Mouse (Mus musculus): Measurements from ENCODE around the gene Dcp1a. TPM values are rescaled to one million over a fixed set of nuclear protein-coding genes. Genes with fewer than 3 reads are reported as not detected.
"Not testable (repeated sequence)": the region's sequence is repeated elsewhere in the genome, so short reads cannot be mapped to it uniquely, and the experiment has no call there.

The Dcp1a gene
- polyA plus RNA-seq, 1 experiment, result 37.6 TPM

DNA sequence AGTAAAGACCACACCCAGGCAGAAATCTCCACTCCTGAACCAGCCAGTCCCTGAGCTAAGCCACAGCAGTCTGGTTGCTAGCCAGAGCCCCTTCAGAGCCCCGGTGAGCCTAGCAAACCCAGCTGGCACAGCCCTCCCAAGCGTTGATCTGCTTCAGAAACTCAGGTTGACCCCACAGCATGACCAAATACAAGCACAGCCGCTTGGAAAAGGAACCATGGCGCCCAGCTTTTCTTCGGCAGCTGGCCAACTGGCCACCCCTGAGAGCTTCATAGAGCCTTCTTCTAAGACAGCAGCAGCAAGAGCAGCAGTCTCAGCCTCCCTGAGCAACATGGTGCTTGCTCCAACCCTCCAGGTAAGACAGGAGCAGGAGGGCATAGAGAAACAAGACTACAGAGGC, 40.0 kb downstream of the Dcp1a start:
- no peak for DNase-seq (ENCODE audit: low read depth)

DNA sequence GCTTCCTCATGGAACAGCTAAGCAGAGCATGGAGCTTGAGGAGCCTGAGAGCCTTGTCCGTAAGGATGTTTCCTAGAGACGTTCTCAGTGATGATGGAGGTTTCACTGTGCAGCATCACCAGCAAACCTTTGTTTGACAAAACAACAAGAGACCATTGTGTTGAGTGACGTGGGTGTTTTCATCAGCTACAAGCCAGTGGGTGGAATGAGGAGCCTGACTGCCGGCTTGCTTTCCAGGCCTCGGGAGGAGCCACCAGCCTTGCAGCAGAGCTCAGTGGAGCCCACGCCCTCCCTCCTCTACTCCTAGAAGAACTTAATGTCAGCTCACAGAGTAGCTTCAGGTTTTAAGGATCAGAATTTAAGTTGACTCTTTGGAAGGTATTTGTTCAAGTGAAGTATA, 44.0 kb downstream of the Dcp1a start:
- DNase-seq (ENCODE audit: low read depth), result no peak

DNA sequence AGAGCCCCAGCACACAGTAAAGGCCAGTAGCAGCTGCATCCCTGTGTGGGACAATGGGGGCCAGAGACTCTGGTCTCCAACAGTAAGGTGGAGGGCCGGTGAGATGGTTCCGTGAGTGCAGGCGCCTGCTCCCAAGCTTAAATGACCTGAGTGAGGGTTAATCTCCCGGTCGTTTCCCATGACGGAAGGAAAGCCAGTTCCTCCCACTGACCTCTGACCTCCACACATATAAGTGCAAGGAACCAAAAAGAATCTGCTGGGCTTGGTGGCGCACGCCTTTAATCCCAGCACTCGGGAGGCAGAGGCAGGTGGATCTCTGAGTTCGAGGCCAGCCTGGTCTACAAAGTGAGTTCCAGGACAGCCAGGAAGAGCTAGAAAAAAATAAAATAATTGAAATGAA, 49.1 kb downstream of the Dcp1a start:
- DNase-seq (ENCODE audit: low read depth), result no peak

DNA sequence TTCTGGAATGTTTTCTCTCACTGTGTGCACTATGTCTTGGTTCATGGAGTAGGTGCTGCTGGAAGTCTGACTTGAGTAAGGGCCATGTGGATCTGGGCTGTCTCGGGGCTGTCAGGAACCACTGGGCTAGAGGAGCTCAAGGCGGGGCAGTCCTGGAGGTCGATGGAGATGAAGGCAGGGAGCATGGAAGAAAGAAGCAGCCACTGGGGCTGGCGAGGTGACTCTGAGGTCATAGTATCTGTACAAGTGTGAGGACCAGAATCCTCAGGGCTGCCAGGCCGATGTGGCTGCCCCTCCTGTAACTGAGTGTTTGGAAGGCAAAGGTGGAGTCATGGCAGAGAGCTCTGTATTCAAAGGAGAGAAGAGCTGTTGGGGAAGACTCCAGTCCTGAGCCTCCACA, 49.6 kb downstream of the Dcp1a start:
- DNase-seq (ENCODE audit: low read depth), result no peak

DNA sequence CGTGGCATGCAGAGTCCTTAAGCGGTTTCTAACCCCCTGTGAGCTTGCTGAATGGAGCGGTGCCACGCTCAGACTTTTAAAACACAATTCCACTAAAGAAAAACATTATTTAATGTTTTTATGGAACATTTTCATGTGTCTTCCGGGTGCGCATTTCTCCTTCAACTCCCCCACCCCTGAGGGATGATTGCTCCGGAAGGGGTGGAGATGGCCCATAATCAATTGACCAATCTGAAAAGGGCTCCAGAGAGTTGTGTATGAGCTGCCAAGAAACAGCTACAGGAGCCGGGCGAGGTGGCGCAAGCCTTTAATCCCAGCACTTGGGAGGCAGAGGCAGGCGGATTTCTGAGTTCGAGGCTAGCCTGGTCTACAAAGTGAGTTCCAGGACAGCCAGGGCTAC, 50.1 kb downstream of the Dcp1a start:
- DNase-seq (ENCODE audit: low read depth), result no peak

DNA sequence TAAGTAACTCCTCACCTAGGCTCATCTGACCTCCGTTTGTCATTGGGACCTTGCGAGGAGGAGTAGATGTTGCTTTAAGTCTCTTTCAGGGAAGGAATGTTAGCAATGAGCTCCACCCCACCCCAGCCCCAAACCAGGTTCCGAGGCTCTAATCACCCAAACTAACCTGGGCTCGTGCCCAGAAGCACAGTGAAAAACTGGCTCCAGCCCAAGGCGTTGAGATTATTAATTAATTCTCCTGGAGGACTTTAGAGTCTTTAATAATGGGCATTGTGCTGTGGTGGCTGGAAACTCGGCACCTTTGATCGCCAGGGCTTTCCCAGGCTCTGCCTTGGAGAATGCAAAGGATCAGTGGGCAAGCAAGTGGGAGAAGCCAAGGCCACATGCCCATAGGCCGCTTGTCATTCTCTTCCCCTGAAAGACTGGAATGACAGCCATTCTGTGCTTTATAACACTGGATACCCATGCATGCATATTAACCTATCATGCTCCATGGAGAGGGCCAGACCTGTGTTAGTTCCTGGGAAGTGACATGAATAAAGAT, 51.5 kb downstream of the Dcp1a start:
- no peak for DNase-seq (ENCODE audit: low read depth)

DNA sequence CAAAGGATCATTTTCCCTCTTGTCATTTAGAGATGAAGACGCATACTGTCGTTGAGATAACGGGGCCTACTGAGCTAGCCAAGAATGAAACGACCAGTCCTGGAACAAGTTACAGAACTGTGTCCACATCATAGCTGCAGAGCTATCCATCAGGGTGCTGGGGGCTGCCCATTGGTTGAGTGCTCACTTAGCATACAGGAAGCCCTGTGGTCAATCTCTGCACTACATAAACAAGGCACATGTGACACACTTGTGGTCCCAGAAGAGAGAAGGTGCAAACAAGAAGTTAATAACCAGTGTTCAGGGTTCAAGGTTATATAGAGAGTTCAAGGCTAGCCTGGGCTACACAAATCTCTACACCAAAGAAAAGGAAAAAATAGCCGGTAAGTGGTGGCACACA, 52.1 kb downstream of the Dcp1a start:
- no peak for DNase-seq (ENCODE audit: low read depth)

DNA sequence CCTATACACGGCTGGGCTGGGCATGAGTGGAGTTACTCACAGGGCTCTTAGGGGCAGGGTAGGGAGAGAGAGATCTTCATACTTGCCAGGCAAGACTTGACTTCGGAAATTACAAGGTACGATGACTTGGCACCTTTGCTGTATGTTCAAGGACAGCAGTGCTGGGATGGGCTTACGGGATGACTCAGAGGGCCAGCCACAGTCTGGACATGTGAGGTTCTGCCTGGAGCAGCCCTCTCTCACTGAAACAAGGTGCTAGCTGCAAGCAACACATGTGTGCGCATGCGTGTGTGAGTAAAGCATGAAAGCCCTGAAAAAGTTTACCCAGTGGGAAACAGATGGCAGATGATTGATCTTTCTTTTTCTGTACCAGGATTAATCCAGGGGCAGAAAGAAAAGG, 52.6 kb downstream of the Dcp1a start:
- no peak for DNase-seq (ENCODE audit: low read depth)

DNA sequence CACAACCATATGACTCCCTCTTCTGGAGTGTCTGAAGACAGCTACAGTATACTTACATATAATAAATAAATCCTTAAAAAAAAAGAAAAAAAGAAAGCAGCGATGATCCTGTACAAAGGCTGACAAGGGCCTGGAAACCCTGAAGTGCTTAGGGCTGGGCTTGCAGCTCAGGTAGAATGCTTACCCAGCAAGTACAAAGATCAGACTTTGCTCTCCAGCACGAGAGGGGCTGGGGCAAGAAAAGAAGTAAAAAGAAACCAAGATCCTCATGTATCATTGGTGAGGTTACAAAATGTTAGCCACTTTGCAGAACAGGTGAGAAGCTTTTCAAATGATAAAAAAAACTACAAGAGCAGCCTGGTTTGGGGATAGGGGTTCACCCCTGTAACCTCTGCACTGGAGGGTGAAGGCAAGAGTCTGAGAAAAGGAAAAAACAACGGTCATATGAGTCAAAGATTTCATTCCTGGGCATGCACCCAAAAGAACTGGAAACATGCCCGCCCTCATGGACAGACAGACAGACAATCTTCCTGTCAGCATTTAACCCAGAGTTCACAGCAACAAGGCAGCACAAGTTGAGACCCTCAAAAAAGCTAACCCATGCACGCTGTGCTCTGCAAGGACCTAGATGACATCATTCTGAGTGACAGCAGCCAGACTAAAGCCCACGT, 54.6 kb downstream of the Dcp1a start:
- DNase-seq (ENCODE audit: low read depth), result no peak

DNA sequence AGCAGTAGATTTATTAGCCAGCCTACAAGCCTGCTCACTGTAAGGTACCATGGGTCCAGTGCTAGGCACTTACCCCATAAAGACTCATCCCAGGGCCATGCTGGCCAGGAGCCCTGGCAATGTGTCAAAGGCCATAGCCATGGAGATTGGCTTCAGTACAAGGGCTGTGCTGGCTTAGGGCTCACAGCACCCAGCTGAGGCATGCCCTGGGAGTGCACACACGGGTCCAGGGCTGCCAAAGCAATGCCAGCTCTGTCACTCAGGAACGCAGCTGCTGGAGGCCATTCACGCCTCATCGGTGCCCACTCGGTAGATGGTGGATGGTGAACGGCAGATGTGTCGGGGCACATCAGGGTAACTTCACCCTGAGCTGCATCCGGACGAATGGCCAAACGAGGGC, 62.2 kb downstream of the Dcp1a start:
- peak; percentile 88 for DNase-seq (ENCODE audit: low read depth)

DNA sequence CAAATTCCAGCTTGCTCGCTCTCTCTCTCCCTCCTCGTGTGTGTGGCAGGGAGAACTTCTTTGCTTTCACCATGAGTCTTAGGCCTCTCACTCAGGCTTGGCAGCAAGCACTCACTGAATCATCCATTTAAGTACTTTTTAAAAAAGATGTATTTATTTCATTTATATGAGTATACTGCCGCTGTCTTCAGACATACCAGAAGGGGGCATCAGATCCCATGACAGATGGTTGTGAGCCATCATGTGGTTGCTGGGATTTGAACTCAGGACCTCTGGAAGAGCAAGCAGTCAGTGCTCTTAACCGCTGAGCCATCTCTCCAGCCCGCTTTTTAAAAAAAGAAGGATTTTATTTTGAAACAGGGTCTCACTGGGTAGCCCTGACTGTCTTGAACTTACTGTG, 64.0 kb downstream of the Dcp1a start:
- DNase-seq (ENCODE audit: low read depth), result not testable (repeated sequence)

DNA sequence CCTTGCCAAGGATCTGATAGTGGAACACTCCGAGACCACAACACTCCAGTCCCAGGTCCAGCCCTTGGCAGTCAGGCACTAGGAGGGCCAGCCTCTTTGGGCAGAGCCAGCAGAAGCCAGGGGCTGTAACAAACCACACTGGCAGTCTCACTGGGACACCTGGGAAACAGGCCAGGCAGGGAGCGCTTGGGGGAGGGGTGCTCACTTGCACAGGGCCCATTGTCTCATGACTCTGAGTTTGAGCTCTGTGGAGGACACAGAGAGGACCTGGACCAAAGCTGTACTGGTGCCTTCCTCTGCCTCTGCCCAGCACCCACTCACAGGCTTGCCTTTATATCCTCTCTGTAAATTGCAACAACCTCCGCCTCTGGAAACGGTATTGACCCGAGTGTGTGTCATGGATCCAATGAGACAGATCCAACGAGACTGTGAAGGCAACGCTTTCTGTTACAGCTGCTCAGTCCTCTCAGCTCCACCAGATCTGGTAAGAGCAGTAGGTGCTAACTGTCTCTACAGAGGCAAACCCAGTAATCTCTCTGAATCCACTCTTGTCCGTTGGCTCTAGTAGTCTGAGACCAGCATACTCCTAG, 68.9 kb downstream of the Dcp1a start, which contains the start of gene Tkt:
TSS of gene Tkt (plus strand) at position 229 of the 590 bp plus-strand sequence.
- DNase-seq (ENCODE audit: low read depth), result no peak

DNA sequence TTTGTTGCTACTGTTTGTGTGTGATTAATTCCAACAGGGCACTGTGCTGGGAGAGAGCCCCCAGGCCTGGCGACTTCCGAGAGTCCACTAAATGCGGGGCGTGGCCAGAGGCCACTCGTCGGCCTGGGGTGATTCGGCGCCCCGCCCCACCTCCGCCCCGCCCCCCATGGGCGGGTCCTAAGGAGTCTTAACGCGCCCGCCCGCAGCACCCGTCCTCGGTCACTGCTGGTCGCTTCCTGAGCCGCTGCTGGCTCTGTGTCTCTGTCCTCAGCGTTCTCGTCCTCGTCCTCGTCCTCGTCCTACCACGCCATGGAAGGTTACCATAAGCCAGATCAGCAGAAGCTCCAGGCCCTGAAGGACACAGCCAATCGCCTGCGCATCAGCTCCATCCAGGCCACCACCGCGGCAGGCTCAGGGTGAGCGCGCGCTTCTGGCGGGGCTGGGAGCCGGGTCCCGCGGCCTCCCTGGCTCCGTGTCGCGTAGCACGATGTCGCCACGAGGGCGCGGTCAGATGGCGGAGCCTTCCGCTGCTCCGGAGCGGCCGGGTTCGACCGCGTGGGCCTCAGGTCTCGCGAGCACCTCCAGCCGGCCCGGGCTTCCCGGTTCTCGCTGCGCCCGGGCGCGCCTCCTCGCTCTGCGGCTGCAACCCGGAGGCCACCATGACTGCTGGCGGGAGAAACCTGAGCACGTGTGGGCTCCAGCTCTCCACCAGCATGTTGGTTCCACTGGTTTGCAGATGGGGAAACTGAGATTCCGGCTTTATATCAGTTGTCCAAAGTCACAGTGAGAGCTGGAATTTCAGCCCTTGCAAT, 69.8 kb downstream of the Dcp1a start:
- no peak for DNase-seq (ENCODE audit: low read depth)

DNA sequence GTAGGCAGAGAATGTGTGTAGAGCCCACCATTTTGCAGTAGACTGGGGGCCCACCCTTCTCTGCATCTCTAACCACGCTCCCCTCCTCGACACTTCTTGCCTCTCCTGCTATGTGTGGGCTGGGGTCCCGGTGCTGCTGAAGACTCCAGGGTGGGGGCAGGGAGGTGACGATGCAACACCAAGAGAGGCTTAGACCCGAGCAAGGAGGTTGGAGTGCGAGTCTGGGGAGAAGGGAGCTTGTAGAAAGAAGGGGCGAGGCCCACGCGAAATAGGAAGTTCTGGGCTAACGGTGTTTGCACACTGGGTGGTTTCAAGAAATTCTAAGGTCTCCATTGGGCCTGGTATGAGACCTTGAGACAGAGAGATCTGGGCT, 70.4 kb downstream of the Dcp1a start:
- no peak for DNase-seq (ENCODE audit: low read depth)

DNA sequence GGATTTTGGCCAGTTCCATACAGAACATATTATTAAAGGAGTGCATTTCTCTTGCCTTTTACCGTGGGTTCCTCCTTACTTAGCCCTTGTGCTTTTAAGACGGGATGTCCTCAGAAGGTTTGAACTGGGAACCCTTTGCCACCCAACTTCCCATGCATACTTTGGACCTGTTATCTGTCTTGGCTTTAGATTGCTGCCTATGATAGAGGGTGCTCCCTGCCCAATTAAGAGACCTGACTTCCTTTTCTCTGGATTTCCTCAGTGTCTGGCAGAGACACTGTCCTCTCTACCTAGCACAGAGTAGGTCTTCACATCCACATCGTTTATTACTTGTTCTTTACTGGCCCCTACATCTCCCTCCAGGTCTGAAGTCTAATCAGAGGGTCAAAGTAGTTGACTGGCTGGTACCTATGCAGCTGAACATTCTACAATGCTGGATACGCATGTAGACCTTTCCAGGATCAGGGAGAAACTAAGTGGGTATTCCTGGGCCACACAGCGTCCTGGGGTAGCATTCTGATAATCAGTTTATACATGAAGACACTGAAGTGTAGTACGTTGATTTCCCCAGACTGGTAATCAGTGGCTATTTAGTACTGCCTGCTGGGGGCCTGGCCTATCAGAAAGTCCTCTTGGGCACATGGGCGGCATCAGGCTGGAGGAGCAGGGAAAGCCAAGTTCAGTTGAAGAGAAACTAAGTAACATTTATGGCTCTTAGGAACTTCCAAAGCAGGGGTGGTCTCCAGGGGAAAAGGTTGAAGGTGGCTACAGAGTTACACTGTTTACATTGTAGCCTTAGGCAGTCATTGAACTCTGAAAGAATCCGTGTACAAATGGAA, 71.1 kb downstream of the Dcp1a start:
- DNase-seq (ENCODE audit: low read depth), result no peak

DNA sequence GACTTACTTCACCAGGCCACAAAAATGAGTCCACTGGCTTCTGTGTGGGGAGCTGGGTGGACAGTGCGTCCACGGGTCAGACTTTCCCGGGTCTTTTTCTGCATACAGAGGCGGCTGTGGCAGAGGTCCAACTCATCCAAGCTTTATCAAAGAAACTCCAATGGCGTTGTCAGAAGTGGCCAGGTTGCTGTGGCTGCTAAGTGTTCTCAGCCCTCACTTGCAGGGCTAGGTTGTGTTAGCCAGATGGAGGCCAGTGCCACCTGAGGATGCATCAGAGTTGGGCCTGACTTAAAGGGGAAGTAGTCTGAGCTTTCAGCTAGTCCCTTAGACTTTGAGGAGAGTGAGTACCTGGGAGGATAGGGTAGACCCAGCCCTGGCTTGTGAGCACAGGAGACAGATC, 72.2 kb downstream of the Dcp1a start:
- no peak for DNase-seq (ENCODE audit: low read depth)

DNA sequence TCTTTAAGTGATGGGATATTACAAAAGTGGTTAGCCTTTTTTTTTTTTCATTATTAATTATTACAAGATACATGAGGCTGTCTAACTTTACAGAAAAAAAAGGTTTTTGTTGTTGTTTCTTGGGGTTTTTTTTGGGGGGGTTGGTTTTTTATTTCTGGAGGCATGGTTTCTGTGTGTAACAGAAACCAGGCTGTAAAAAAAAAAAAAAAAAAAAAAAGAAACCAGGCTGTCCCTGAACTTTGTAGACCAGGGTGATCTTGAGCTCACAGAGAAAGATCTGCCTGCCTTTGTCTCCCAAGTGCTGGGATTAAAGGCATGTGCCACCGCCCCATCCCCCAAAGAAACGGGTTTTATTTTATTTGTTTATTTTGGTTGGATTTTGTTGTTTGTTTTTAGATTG, 72.6 kb downstream of the Dcp1a start:
- DNase-seq (ENCODE audit: low read depth), result no peak

DNA sequence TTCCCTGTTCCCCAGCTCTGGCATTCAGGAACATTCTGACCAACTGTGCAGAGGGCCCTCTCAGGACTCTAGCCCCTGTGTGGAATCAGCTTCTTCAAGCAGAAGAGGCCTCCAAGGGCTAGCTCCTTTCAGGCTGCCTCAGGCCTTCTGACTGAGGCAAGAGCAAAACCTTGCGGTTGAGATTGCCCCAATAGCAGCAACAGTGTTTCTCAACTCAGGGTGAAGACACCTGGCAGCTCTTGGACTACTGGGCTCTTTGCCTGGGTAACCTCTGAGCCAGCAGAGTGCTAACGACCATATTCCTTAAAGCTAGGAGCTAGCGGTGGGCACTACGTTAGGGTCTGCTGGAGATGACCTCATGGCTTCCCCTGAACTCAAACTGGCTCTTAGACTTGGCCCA, 73.8 kb downstream of the Dcp1a start:
- DNase-seq (ENCODE audit: low read depth), result peak; percentile 81

DNA sequence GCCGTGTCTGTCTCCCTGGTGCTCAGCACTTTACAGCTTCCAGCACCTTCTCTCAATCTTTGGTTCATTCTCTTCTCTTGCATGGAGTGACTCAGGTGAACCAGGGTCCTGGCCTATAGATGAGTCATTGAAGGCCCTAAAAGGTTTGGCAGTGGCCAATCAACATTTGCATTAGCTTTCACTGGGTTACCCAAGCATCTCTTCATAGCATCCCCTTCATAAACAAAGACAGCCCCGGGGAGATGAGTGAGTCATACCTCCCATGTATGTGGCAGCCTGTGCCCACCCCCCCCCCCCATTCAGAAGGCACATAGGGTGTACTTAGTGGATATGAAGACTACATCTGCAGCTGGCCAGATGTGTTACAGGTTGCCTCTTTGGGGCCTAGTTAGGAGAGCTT, 77.3 kb downstream of the Dcp1a start:
- DNase-seq (ENCODE audit: low read depth), result no peak

DNA sequence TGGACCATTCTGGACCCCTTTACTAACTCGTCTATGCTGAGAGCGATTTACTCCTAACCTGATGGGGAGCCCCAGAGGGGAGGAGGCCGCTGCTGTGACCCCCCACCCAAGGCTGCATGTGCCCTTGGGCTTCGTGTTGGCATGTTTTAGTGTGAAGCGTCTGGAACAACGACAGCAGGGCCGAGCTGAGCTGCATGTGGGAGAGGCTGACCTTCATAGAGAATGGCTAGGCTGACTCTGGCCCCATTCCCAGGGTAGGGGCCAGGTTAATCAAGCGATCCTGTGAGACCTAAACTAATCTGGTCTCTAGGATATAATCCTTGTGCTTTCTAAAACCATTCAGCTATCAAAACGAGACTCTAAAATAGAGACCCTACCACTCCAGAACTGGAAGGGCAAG, 78.4 kb downstream of the Dcp1a start:
- no peak for DNase-seq (ENCODE audit: low read depth)

DNA sequence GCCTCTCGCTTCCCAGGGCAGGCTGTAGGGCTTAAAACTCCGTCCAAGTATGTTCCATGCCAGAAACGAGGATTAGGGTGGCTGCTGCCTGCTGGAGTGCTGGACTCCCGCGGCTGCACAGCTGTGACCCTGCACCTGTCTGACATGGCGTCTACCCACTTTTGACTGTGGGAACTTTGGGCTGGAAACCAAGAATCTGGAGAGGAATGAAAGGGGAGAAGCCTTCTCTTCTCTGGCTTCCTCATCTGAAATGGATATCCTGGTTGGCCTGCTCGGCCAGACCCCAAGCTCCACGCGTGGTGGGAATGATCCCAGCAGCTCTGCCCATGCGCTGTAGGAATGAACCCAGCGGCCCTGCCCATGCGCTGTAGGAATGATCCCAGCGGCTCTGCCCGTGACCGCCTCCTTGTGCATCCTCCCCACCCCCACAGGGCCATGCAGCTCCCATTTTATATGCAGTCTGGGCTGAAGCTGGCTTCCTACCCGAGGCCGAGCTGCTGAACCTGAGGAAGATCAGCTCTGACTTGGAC, 80.1 kb downstream of the Dcp1a start:
- no peak for DNase-seq (ENCODE audit: low read depth)

Data from gonadal fat pad, adult 2 months (tissue).